Mouse (Mus musculus): ENCODE measurements around the gene Pmis2.

Gene Pmis2

DNA sequence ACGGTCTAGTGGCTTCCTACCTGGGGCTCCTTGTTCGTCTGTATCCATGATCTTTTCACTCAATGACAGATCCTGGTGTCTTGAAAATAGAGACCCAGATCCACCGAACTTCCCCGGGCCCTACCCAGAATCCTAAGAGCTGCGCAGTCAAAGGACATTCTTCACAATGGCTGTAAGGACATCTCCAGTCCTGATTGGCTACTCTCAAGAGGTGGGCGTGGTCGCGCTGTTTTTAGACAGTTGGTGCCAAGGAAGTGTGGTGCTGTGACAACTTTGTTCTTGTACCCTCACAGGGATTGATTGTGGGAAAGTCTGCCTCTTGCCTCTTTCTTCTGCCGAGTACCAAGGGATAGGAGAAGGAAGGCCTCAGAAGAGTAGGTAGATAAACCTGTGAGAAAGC lies at the start of gene Pmis2:
Gene Pmis2, minus strand, starts transcription at position 126 of the 400 bp plus-strand sequence.
- DNase-seq (ENCODE audit: inconsistent age in 2 of 2, low spot score in 1 of 2): no peak

DNA sequence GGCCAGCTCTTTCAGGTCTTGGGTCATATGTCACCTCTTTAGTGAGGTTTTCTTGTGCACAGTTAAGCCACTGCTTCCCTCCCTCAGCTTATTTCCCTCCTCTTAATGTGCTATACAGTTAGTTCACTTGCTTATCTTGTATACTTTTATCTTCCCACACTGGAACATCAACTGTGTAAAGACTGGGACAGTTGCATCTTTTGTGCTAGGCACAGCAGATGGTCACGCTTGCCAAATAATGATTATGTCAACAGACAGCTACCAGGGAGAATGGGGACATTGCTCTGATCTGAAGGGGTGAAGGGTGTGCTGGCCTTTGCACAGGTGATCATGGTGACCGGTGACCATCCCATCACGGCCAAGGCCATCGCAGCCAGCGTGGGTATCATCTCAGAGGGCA lies 48.3 kb upstream of the Pmis2 start:
- no peak for DNase-seq (ENCODE audit: inconsistent age in 2 of 2, low spot score in 1 of 2)

DNA sequence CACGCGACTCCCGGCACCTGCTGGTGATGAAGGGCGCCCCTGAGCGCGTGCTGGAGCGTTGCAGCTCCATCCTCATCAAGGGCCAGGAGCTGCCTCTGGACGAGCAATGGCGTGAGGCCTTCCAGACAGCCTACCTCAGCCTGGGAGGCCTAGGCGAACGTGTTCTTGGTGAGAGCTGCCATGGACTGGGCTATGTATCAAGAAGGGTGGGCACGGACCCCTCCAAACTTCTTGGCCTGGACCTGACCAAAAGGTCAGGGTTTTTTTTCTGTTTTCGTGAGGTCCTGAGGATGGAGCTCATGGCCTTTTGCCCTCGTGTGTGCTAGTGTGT lies 46.3 kb upstream of the Pmis2 start:
- no peak for DNase-seq (ENCODE audit: inconsistent age in 2 of 2, low spot score in 1 of 2)

DNA sequence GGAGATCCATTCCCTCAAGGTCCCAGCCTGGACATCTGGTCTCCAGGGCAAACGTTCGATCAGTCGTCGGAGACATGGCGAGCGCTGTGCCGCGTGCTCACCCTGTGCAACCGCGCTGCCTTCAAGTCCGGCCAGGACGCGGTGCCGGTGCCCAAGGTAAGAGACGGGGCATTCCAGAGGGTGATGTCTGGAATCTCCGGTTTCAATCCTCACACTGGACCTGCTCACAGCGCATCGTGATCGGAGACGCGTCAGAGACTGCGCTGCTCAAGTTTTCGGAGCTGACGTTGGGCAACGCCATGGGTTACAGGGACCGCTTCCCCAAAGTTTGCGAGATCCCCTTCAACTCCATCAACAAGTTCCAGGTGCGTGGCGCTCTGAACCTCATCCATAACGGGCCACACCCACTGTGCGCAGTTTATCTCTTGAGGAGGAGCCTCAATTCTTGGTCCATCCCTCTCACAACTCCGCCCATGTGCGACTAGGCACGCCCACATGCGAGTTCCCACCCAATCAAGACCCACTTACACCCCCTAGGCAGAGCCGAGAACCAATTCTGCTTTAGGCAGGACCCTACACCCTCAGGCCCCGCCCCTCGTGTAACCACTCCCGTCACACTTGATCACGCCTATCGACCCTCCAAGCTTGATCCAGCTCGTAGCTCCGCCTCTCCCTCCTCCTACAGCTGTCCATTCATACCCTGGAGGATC lies 45.8 kb upstream of the Pmis2 start:
- DNase-seq (ENCODE audit: inconsistent age in 2 of 2, low spot score in 1 of 2): peak; percentile 95 to 97

DNA sequence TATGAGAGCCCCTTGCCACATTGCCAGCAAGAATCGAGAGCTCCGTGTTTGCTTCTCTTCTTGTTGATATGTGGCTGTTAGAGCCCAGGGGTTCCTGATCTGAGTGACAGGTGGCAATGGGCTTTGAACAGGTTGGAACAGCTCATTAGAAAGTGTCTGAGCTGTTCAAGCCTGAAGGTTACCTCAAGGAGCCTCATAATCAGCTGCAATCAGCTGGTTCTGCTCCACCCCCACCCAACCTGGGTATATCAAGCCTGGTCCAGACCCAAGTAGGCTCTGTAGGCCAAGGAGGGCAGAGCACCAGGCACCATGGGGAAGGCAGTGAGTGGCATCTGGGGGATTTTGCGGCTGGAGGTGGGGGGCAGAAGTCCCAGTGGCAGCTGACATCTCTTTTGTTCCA lies 40.5 kb upstream of the Pmis2 start, which contains the start of gene Atp4a:
Gene Atp4a, plus strand, starts transcription at position 268 of the 400 bp plus-strand sequence.
- DNase-seq (ENCODE audit: inconsistent age in 2 of 2, low spot score in 1 of 2): no peak

DNA sequence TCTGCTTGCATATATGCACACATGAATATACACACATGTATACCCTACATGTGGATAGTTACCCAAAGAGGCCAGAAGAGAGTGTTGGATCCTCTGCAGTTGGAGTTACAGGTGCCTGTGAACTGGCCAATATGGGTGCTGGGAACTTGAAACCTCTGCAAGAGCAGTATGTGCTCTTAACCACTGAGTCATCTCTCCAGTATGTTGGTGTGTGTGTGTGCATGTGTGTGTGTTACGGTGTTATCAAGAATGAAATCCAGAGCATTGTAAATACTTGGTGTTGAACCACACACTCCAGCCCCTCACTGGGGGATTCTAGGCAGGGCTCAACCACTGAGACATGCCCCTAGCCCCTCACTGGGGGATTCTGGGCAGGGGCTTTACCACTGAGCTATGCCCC lies 36.0 kb upstream of the Pmis2 start:
- DNase-seq (ENCODE audit: inconsistent age in 2 of 2, low spot score in 1 of 2): peak in 1 of 2 experiments; percentile 61

DNA sequence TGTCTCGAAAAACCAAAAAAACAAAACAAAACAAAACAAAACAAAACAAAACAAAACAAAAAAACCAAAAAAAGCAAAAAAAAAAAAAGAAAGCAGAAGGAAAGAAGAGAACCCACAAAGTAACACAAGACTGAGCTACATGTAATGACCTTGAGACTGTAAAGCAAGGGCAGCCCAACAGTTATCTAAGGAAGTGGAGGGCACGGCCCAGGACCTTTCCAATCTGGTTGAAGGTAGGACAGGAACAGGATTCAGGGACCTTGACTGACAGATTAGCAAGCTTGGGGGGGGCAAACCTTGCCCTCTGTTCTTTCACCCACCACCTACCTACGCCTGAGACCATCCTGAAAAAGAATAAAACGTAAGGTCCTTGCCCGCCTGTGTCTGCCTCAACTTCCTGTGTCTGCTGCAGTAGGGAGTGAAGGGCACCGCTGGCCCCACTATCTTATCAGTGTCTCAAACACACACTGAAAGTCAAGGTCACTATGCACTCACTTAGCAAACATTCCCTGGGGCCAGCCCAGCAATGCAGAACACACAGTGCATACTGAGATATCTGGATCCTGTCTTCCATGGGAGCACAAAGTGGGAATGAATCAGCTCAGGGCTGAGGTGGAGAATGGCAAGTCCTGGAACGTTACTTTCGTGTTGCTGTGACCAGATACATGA lies 34.9 kb upstream of the Pmis2 start:
- DNase-seq (ENCODE audit: inconsistent age in 2 of 2, low spot score in 1 of 2): peak; percentile 89

DNA sequence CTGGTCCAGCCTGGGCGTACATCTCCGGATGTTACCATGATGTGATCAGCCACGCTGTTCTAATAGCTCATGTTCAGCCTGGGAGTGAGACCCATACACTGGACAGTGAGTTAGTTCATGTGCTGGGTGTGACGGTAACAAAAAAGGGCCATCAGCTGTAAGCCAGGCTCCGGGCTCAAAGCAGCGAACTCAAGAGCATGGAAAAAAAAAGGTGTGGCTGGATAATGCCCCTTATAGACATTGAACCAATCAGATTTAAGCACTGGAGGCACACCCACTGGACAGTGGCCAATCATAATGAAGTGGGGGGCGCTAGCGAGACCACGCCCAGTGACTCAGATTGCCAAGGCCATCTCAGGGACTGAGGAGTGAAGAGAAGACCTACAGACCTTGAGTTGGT lies 27.2 kb upstream of the Pmis2 start, which contains the start of gene 2200002J24Rik:
Gene 2200002J24Rik, plus strand, starts transcription at position 338 of the 400 bp plus-strand sequence.
- peak; percentile 89 to 94 for DNase-seq (ENCODE audit: inconsistent age in 2 of 2, low spot score in 1 of 2)

DNA sequence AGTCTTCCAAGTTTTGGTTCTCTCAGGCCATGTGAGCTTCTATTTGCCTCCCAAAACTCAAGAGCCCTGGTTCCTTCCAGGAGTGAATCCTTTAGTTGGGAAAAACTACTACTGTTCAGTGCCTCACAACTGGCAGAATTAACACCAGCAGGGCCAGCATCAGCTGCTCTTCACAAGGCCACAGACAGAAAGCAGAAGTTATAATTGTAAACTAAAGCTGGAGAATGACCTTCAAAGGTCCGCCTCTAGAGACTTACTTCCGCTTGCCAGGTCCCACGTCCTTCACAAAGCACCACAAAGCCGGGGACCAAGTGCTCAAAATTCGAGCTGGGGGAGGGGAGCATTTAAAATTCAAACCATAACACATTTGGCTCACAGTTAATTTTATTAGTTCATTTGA lies 26.7 kb upstream of the Pmis2 start:
- peak in 1 of 2 experiments; percentile 80 for DNase-seq (ENCODE audit: inconsistent age in 2 of 2, low spot score in 1 of 2)

DNA sequence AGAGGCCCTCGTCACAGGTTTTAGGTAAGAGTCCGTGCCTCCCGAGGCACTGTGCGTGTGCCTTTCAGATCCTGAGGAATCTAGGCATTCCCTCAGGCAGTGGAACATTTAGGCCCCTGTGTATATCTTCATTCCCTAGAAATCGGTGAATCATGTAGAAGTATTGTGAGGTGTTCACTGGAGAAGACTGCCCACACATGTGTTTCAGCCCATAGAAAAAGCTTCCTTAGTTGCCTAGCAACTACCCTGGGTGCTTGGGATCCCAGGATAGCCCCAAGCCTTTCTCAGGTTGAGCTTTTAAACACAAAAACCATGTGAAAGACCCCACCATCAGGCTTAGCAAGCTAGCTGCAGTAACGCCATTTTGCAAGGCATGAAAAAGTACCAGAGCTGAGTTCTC lies 16.9 kb upstream of the Pmis2 start:
- DNase-seq (ENCODE audit: inconsistent age in 2 of 2, low spot score in 1 of 2): no peak

DNA sequence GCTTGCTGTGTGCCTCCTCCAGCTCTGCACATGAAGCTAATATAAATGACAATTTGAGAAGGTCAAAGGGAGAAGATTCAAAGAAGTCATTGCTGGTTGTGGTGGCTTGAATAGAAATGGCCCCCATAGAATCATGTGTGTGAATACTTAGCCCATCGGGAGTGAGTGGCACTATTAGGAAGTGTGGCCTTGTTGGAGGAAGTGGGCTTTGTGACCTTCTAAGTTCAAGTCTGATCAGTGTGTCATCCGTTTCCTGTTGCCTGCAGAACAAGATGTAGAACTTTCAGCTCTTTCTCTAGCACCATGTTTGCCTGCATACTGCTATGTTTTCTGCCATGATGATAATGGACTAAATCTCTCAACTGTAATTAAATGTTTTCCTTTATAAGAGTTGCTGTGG lies 12.0 kb upstream of the Pmis2 start:
- no peak for DNase-seq (ENCODE audit: inconsistent age in 2 of 2, low spot score in 1 of 2)

DNA sequence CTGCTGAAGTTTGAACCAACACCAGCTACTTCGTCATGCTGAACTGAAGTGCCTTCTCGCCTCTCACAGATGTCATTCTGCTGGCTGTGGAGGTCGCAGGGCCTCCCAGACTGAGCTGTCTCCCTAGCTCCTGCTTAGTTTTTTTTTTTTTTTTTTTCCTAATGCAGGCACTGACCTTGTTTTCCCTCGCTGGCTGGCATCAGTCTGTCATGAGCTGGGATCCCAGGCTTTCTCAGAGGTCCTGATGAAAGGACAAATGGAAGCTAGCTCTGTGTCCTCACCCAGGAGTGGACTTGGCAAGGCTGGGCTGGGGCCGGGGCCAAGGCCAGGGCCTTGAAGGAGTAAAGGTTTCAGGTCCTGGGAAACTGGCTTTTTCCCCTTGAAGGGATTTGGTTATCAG lies 10.5 kb upstream of the Pmis2 start:
- DNase-seq (ENCODE audit: inconsistent age in 2 of 2, low spot score in 1 of 2): peak; percentile 60 to 78

DNA sequence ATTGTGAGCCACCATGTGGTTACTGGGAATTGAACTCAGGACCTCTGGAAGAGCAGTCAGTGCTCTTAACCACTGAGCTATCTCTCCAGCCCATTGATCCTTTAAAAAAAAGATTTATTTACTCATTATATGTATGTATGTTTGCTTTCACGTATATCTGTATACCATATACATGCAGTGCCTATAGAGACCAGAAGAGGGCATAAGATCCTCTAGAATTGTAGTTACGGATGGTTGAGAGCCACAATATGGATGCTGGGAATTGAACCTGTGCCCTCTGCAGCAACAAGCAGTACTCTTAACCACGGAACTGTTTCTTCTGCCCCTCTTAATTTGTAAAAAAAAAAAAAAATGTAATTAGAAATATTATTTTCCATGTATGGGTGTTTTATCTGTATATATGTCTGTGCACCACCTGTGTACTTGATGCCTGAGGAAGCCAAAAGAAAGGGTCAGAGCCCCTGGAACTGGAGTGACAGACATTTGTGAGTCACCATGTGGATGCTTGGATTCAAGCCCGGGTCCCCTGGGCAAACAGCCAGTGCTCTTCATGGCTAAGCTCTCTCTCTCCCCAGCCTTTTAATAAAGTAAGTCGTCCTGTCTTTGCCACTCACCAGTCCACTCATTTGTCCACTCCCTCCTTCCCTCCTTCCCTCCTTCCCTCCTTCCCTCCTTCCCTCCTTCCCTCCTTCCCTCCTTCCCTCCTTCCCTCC lies 7.0 kb upstream of the Pmis2 start:
- peak; percentile 90 to 95 for DNase-seq (ENCODE audit: inconsistent age in 2 of 2, low spot score in 1 of 2)

DNA sequence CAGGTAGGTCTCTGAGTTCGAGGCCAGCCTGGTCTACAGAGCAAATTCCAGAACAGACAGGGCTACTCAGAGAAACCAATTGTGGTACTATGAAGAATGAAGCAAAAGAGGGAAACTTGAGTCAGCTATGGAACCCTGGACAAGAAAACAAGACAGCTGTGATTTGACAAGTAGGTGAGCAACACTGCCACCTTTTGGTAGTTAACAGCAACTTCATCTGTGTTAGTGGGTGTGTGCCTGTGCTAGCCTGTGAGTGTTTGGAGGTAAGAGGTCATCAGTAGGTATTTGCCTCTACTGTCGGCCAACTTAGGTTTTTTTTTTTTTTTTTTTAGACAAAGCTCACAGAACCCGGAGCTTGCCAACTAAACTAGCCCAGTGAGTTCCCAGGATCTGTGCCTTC lies 2.2 kb downstream of the Pmis2 start:
- DNase-seq (ENCODE audit: inconsistent age in 2 of 2, low spot score in 1 of 2): peak in 1 of 2 experiments; percentile 41

DNA sequence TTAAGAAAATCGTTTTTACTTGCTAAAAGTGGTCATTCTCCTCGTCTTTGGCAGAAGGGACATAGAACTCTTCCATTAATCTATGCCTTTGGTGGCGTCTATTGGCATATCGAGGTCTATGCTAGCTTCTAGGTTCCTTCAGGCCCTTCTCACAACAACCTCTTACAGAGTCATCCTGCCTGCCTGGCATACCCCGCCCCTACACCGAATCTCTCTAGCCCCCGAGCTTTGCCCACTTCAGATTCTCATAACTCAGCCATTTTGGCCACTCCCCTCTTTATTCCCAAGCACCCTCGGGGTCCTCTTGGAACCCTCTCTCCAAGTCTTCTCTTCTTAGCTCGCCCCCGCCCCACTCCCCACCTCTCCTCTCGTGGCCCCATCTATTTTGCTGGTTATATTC lies 6.1 kb downstream of the Pmis2 start:
- DNase-seq (ENCODE audit: inconsistent age in 2 of 2, low spot score in 1 of 2): peak in 1 of 2 experiments; percentile 24

DNA sequence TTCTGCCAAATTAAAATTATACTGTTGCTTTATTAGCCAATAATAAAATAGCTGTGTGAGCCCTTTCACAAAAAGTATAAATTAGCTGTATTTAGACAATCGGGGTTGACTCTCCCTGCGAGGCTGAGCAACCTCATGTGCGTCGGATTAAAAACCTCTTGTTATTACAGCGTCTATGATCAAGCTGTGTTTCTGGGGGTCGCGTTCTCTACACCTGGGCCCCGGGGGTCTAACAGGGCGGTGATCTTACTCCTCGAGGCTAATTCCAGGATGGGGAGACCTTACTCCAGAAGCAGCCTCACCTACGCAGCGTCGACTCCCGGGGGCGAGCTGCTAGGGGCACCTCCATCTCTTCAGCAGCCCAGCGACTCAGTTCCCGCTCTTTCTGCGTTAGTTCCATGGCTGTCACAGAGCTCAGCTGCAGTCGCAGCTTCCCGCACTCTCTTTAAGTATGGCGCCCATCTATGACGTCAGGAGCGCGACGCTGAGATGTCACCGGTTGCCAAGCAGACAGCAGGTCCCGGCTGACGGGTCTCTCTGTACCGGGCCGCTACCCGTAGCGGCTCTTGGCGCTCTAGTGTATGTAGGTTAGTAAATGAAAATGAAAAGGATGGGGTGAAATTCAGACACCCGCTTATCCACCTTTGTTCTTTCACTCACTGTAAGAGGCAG lies 6.7 kb downstream of the Pmis2 start, which contains the start of gene Haus5:
Gene Haus5, minus strand, starts transcription at position 466 of the 672 bp plus-strand sequence.
- peak; percentile 90 to 96 for DNase-seq (ENCODE audit: inconsistent age in 2 of 2, low spot score in 1 of 2)

DNA sequence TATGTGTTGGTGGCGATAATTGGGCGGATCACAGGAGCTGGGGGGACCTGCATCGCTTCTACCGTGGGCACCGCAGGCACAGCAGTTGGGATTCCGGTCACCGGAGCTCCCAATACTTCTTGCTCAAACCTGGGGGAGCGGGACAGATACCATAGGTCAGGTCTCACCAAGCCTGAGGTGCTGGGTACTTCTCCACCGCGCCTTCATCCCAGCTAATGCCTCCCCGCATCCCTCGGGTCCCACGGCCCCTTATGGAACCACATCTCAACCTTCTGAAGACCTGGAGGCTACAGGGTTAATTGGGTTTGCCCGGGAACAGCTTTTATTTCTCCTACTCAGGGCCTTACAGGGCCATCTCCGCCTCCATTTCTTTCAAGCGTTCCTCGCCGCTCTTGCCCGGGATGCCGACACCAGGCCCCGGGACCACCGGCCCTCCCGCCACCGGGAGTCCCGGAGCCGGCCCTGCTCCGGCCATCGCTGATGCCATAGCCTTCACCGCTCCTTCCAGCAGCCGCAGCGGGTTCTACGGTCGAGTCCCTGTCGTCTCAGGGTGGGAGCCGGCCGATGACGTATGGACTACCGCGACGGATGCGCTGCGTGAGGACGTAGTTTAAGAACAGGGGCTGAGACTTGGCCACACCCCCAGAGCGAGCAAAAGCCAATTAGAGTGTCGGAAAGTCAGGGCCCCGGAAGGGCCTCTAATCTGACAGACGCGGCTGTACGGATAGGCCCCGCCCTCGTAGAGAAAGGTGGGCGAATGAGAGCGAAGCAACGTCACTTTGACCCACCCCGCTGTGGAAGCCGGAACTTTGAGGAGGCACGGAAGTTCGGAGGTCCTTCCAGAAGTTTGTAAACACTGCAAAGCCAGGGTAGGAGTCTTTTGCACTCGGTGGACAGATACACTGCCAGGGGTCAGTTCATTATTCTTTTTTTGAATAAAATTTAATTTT lies 21.5 kb downstream of the Pmis2 start, which contains the start of gene Rbm42:
Gene Rbm42, minus strand, starts transcription at position 727 of the 950 bp plus-strand sequence.
- DNase-seq (ENCODE audit: inconsistent age in 2 of 2, low spot score in 1 of 2): peak; percentile 99

DNA sequence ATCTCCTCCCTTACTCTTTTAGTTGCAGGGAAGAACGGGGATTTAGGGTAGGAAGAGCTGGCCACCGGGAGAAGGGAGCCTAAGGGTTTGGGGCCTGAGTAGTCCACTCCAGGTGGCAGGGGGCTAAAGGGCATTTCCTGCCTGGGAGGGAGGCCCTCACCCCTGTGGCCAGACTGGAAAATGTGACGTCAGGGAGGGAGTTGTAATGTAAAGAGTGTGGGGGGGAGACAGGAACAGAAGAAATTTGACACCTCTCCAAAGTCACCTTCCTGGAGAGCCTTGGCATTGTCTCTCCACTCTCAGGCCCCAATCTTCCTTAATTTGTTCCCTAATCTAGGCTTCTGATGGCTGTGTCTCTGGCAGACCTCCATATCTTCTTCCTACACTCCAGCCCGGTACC lies 32.3 kb downstream of the Pmis2 start:
- DNase-seq (ENCODE audit: inconsistent age in 2 of 2, low spot score in 1 of 2): no peak

DNA sequence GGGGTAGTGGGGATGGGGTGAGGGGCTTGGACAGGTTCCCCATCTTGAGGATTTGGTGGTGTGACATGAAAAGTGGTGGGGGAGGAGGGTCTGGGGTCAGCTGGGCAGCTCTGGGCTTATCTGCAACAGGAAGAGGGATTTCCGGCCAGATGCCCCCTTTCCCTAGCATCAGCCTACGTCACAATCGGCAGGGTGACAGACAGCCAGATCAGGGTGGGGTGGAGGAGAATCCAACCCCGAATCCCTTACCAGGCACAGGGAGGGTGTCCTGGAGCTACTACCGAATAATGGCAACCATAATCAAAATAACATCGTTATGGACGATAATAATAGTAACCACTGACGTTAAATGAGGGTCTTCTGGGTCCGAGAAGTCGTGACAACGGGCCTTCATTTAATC lies 35.0 kb downstream of the Pmis2 start:
- no peak for DNase-seq (ENCODE audit: inconsistent age in 2 of 2, low spot score in 1 of 2)

DNA sequence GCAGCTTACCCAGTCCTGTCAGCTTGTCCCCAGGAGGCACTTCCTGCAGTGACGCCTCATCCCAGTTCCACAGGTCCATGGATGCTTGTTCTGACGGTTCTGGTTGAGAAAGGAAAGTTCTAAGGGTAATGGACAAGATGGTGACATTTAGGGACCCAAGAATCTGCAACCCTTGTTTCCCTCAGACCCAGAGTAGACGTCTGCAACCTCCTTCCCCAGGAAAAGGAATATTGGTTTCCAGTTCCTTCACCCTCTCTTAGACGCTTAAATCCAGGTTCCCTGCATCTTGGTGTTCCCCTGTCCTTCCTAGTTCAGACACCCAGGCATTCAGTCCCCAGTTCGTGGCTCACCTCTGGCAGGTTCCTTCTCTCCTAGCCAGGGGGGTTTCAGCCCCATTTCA lies 35.7 kb downstream of the Pmis2 start, which contains the start of gene Etv2:
Gene Etv2, minus strand, starts transcription at position 101 of the 400 bp plus-strand sequence.
- DNase-seq (ENCODE audit: inconsistent age in 2 of 2, low spot score in 1 of 2): no peak

Data from adrenal gland, adult (tissue).